Mouse (Mus musculus): ENCODE measurements around the gene Mtx1.

DNA sequence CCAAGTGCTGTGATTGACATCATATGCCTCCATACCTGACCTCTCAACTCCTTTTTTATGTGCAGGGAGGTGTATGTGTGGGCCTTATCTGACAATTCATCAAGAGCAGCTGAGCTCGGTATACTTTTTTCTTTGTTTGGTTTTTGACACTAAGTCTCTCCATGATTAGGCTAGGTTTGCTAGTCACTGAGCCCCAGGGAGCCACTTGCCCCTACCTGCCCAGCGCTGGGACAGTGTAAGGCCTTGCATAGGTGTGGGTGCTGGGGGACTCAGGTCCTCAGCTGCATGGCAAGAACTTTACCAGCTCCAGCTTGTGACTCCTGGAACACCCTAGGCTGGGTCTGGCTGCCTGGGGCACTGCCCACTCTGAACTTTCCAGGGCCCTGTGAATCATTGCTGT lies 20.2 kb downstream of the Mtx1 start:
- no peak for TF ChIP-seq CTCF (IDR thresholded peaks at IDR 0.05; ENCODE audit: control insufficient read depth, insufficient read depth, low read length)
- no peak for TF ChIP-seq POLR2A (IDR thresholded peaks at IDR 0.05; ENCODE audit: borderline replicate concordance, control insufficient read depth, low read depth, low read length)
